24 mouse cellular contexts compared by ENCODE assay signal in the genomic region with DNA sequence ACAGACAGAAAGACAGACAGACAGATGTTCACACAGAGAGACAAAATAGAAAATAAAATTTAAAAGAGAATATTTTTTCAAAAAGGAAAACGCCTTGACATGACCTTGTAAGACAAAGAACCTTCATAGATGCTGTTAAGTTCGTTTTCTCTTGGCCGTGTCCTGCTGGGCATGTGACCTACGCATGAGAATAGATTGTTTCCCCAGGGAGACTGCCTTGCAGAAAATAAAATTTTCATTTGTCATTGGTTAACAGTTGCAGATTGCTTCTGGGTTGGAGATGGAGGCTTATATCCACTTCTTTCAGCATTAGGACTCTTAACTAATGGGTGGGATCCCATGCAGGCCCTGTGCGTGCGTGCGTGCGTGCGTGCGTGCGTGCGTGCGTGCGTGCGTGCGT.
DNase-seq lines count a peak whose midpoint lies in the region; ATAC-seq lines count a peak whose summit lies in the region.
"Had no signal": no experiment of that assay in that cellular context is flagged by ENCODE, and none has a peak within 500 bp of the region (broad histone marks: within the 10 kb centered on the region; RNA-seq: fewer than 3 reads in every experiment).

No protein-coding gene starts in this region.

- no peak overlapping the region for H3K9ac ChIP-seq in forebrain, embryonic 16.5 days (replicated peaks; ENCODE audit: low read depth, low read length)
- H3K9ac ChIP-seq: embryonic facial prominence, embryonic 13.5 days; embryonic facial prominence, embryonic 15.5 days; forebrain, embryonic 12.5 days; forebrain, postnatal 0 days had no signal

- 88% methylated on average over 16 of the region's 16 CpGs for WGBS in forebrain, embryonic 16.5 days

- peak; percentile 5 for DNase-seq in adrenal gland, postnatal 10 days
- no peak for DNase-seq in adrenal gland, adult 18-20 months (ENCODE audit: low spot score in 2 of 2)
- DNase-seq in ES-CJ7 (ENCODE audit: low read depth, low spot score) (peak; percentile 36), ZHBTc4 (ENCODE audit: low read depth, low spot score) (peak; percentile 37)
- DNase-seq in right cerebral cortex, postnatal 14 days: no peak
- DNase-seq: adrenal gland, adult 8-10 months; adrenal gland, postnatal 25 days; B cell, adult 2 months; cerebellum, adult 11 months; cerebellum, adult 18-20 months; cerebellum, adult 8-10 months; cerebellum, adult 9-11 months; cerebellum, postnatal 14 days; cerebellum, postnatal 36 days; embryo, embryonic 11 days; forebrain, postnatal 0 days had no signal

- ATAC-seq in forebrain, embryonic 16.5 days: no peak
- ATAC-seq: CD4-positive, CD25-positive, alpha-beta regulatory T cell, adult 4 months; forebrain, embryonic 14.5 days; forebrain, postnatal 0 days had no signal

- H3K27me3 ChIP-seq in forebrain, embryonic 16.5 days (replicated peaks; ENCODE audit: control insufficient read depth, insufficient read depth, low read length): no peaks in the 10 kb centered on the region
- H3K27me3 ChIP-seq: embryonic facial prominence, embryonic 13.5 days; embryonic facial prominence, embryonic 15.5 days; forebrain, embryonic 12.5 days had no signal

- no peak overlapping the region for H3K4me3 ChIP-seq in forebrain, embryonic 16.5 days (replicated peaks; ENCODE audit: low read length)
- H3K4me3 ChIP-seq: embryonic facial prominence, embryonic 13.5 days; embryonic facial prominence, embryonic 15.5 days; erythroblast, embryonic 14.5 days; forebrain, embryonic 10.5 days; forebrain, embryonic 12.5 days had no signal

- H3K9me3 ChIP-seq in forebrain, embryonic 16.5 days (ENCODE audit: control insufficient read depth, low read length): no peaks in the 10 kb centered on the region
- H3K9me3 ChIP-seq: embryonic facial prominence, embryonic 13.5 days; embryonic facial prominence, embryonic 15.5 days; forebrain, embryonic 10.5 days; forebrain, embryonic 12.5 days had no signal

- H3K4me1 ChIP-seq in forebrain, embryonic 16.5 days (replicated peaks; ENCODE audit: control insufficient read depth, insufficient read depth, low read length): no peaks in the 10 kb centered on the region
- H3K4me1 ChIP-seq: embryonic facial prominence, embryonic 13.5 days; embryonic facial prominence, embryonic 15.5 days; forebrain, embryonic 12.5 days had no signal

- no peak overlapping the region for H3K27ac ChIP-seq in forebrain, embryonic 16.5 days (ENCODE audit: low read length)
- H3K27ac ChIP-seq: embryonic facial prominence, embryonic 13.5 days; embryonic facial prominence, embryonic 15.5 days; forebrain, embryonic 10.5 days; forebrain, embryonic 12.5 days had no signal

- no peaks in the 10 kb centered on the region for H3K36me3 ChIP-seq in forebrain, embryonic 16.5 days (ENCODE audit: control insufficient read depth, insufficient read depth)
- H3K36me3 ChIP-seq: embryonic facial prominence, embryonic 13.5 days; embryonic facial prominence, embryonic 15.5 days; forebrain, embryonic 10.5 days; forebrain, embryonic 12.5 days had no signal

- no peak overlapping the region for H3K4me2 ChIP-seq in forebrain, embryonic 16.5 days (ENCODE audit: low read length)
- H3K4me2 ChIP-seq: embryonic facial prominence, embryonic 13.5 days; embryonic facial prominence, embryonic 15.5 days; forebrain, embryonic 12.5 days had no signal

Comparison
In these comparisons a context has a peak if more than half of its experiments do, and no peak if none do; other contexts are left out.
1. DNase-seq: peak in adrenal gland, postnatal 10 days (single experiment), ES-CJ7 (single experiment) and ZHBTc4 (single experiment); none in adrenal gland, adult 18-20 months (0 of 2) and right cerebral cortex, postnatal 14 days (single experiment).